Mouse (Mus musculus): Measurements from ENCODE around the gene Msl1.

Msl1 gene

DNA sequence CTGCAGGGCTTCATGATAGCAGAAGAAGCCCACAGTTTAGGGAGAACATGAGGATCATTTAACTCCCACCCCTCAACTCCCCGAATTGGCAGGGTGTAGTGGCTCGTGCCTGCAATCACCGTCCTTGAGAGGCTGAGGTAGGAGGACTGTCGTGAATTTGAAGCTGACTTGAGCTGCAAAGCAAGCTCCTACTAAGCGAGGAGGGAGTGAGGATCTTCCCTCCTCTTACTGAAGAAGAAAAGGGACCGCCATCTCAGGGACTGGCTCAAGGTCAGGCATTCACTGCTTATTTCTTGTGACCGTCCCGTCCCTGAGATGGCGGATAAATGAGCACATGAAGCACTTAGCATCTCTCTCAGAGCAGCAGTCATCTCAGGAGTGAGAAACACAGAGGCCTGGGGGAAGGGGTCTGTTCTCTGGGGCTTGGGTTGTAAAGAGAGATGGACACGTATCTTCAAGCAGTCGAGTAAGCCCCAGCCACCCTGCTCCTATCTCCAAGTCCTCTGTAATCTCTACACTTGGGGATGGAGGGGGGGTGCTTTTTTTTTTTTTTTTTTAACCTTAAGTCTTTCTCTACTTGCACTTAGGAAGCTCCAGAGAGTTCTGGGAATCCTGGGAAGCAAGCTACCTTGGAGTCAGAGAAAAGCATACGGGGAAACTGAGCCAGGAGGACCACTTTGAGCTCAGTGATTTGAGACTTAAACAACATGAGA is 19.1 kb upstream of the Msl1 start:
- in situ Hi-C loops (cut with MboI; ENCODE audit: unreplicated experiment in 2 of 2) = loop anchor here in 1 of 2 experiments (5.0 kb wide), 1 partner anchor 39 kb away; no protein-coding TSS in a partner anchor

DNA sequence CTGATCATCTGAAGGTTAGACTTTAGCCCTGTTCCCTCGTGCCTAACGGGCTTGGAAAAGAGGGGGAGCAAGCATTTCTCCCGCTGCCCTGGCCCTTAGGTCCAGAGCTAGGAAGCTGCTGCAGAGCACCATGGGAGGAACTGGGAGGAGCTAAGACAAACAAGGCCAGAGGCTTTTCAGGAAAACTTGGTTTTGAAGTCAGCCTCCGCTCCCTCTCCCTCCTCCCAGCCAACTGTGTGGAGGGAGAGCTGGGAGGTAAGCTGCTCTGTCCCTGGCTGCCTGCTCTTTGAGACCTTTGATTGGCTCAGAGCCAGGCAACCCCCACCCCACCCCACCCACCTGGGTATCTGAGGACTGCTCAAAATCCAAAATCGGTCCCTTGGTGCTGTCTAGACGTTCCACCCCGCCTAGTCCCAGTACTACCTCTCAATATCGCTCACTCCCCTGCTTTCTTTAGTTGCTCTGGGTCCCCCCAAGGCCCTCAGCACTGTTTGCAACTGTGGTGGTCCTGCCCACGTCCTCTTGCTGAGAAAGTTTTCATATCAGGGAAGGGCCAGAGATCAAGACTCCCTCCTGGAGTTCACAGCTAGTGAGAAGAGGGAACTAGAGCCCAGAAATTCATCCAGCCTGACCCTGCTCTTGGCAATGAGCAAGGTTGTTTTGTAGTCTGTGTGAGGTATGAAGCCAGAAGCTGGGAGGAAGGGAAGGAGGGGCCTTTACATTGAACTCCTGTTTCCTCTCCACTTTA is 18.3 kb upstream of the Msl1 start:
- in situ Hi-C loops (cut with MboI; ENCODE audit: unreplicated experiment in 2 of 2) = loop anchor here in 1 of 2 experiments (5.0 kb wide), 1 partner anchor 40 kb away; no protein-coding TSS in a partner anchor

GRCm38 (mm10) chr11:98777888-98778287 is 17.4 kb upstream of the Msl1 start:
- in situ Hi-C loops (cut with MboI; ENCODE audit: unreplicated experiment in 2 of 2) = loop anchor here in 1 of 2 experiments (5.0 kb wide), 1 partner anchor 41 kb away; no protein-coding TSS in a partner anchor

- in situ Hi-C loops (cut with MboI; ENCODE audit: unreplicated experiment in 2 of 2) = no loop called here
These were observed 13.3 kb upstream of the Msl1 start for GRCm38 (mm10) chr11:98781851-98782512.

GRCm38 (mm10) chr11:98782651-98783235 is 12.6 kb upstream of the Msl1 start:
- in situ Hi-C loops (cut with MboI; ENCODE audit: unreplicated experiment in 2 of 2) = no loop called here

DNA sequence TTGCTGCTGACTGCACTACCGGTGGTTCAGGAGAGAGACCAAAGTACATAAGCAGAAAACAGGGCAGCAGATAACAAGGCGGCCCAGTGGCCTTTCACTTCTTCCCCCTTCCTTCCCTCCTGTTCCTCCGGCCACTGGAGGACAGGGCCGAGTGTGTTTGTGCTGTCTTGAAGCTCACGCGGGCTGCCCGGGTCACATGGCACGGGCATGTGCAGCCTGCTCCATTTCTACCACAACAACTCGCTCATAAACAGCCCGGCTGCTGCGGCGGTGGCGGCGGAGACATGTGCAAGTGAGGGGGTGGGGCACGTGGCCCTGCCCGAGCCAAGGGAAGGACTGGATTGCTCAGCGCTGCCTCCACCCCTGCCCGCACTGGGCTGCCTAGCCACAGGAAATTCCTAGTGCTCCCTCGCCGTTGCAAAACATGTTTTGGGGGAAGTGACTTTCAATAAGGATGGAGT is 12.1 kb upstream of the Msl1 start:
- in situ Hi-C loops (cut with MboI; ENCODE audit: unreplicated experiment in 2 of 2) = no loop called here

DNA sequence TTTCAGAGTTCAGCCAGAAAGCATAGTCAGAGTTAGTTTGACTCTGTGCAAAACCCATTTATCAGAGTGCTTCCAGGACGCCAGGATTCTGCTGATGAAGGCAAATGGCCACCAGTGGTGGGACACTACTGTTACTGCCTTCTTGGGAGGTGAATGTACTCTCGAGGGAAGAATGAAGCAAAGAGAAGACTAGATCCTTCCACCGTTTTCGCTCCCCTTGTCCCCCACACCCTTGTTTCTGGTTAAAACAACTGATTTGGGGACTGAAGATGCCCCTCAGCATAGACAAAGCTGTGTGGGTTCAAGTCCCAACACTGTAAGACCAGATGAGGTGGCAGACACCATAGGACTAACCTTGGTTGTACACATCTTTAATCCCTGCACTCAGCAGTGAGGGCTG is 11.2 kb upstream of the Msl1 start:
- in situ Hi-C loops (cut with MboI; ENCODE audit: unreplicated experiment in 2 of 2) = no loop called here

DNA sequence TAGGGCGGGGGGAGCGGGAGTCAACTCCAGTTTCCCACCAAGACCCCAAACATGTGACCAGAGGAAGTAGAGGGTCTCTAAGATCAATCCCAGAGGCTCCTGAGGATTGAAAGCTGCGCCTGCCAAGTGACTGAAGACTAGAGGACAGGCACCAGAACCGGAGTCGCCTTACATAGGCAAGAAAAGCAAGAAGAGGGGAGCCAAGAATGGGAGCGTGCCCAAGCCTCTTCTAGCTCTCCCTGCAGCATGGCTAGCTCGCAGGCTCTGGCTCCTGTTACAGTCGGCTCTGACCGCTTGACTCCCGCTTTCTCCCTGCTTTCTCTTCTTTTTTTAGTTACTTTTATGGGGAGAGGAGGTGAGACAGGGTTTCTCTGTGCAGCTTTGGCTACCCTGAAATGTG is 10.1 kb upstream of the Msl1 start:
- in situ Hi-C loops (cut with MboI; ENCODE audit: unreplicated experiment in 2 of 2) = loop anchor here (5.0 kb wide), 2 partner anchors 68 to 73 kb away; no protein-coding TSS in a partner anchor

DNA sequence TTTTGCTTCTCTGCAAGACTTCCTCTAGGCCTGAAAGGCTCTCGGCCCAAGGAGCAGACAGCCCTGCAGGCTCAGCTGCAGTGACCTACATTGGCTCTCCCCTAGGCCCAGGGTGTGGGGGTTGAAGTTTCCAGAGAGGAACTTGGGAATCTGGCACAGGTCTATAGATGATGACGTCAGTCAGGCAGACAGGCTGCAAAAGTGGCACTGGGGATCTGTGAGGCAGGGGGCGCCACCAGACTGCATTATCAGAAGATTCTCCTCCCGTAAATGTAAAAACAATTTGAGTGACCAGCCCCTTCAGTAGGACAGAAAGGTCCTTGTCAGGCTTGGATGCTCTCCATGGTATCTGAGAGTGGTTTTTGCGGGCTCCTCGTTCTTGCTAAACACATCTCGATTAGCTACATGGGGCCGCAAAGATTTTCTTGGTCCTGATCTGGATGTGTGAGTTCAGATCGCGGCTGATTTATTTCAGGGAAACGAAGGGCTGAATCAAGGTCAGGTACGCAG is 9.5 kb upstream of the Msl1 start:
- in situ Hi-C loops (cut with MboI; ENCODE audit: unreplicated experiment in 2 of 2) = loop anchor here (5.0 kb wide), 2 partner anchors 69 to 74 kb away; no protein-coding TSS in a partner anchor

DNA sequence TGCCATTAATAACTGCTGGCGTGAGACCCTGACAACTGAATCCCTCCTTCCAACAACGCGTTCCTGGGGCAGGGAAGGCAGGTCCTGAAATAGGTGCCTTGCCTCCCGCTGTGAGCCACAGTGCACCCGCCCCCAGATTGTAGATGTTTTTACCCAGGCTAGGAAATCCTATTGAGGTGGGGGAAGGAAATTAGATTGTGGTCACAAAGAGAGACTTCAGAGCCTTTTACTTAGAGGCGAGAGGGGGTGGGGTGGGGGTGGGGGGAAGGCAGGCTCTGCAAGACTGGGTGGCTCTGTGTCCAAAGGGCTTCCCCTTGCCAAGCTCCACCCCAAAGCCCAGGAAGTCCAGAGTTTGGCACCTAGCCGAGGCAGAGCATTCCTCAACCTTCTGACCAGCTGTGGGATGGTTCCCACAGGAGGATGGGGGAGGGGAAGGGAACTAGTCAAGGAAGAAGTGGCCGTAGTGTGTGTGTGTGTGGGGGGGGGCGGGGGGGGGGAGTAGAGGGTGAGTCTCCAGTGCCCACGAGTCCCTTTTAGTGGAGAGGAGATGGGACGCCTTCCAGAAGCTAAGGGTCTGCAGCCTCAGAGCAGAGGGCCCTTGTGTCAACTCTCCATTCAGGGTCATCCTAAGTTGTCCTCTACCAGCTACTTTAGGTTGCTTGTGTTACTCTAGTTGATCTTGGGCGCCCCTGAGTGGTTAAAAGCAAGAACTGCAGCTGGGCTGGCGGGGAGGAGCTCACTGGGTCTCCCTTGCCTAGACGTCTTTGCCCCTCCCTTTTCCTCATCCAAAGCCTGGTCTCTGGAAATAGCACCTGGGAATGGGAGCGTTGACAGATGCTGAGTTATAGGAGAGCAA is 8.7 kb upstream of the Msl1 start:
- in situ Hi-C loops (cut with MboI; ENCODE audit: unreplicated experiment in 2 of 2) = loop anchor here (5.0 kb wide), 2 partner anchors 69 to 74 kb away; no protein-coding TSS in a partner anchor

DNA sequence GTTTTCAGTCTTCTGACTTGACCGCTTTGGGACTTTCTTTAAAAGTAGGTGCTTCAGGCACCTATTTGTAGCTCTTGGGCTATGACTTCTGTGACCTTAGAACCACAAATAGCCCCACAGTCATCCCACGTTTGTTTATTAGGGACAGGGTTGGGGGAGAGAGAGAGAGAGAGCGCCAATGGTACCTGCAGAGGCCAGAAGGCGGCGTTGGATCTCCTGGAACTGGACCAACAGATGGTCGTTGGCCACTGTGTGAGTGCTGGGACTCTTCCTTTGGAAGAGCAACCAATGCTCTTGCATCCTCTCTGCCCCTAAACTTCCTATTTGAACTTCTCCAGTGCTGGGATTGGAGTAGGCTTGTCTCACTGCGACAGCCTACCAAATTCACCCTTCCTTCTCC is 8.1 kb upstream of the Msl1 start:
- in situ Hi-C loops (cut with MboI; ENCODE audit: unreplicated experiment in 2 of 2) = loop anchor here (5.0 kb wide), 2 partner anchors 70 to 75 kb away; no protein-coding TSS in a partner anchor

DNA sequence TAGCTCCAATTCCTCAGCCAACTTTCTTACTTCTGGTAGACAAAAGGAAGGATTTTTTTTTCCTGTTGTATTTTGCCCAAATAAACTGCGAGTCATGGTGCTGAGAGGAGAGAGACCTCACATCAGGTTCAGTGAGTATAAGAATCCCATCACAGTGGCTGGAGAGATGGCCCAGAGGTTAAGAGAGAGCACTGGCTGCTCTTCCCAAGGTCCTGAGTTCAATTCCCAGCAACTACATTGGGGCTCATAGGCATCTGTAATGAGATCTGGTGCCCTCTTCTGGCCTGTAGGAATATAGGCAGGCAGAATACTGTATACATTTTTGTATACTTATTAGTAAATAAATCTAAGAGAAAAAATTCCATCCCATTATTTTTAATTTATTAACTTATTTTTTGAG is 7.6 kb upstream of the Msl1 start:
- in situ Hi-C loops (cut with MboI; ENCODE audit: unreplicated experiment in 2 of 2) = loop anchor here (5.0 kb wide), 2 partner anchors 70 to 75 kb away; no protein-coding TSS in a partner anchor

DNA sequence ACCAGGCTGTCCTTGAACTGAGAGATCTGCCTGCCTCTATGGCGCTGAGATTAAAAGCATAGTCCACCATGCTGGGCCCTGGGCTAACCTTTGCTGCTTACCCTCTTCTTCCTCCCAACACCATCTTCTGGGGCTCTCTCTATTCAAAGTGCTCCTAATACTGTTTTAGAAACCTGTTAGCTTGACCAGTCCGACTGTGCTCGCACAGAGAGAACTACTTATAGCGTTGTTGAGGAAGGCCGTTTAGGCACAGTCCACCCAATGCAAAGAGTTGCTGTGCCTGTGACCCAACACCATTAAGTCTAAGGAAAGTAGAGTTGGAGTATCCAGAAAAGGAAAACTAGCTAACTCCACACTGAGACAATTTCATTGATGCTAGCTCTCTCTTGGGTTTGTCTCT is 7.2 kb upstream of the Msl1 start:
- in situ Hi-C loops (cut with MboI; ENCODE audit: unreplicated experiment in 2 of 2) = loop anchor here (5.0 kb wide), 2 partner anchors 71 to 76 kb away; no protein-coding TSS in a partner anchor

- in situ Hi-C loops (cut with MboI; ENCODE audit: unreplicated experiment in 2 of 2) = loop anchor here (5.0 kb wide), 2 partner anchors 71 to 76 kb away; no protein-coding TSS in a partner anchor
These were observed 6.6 kb upstream of the Msl1 start for GRCm38 (mm10) chr11:98788550-98789218.

DNA sequence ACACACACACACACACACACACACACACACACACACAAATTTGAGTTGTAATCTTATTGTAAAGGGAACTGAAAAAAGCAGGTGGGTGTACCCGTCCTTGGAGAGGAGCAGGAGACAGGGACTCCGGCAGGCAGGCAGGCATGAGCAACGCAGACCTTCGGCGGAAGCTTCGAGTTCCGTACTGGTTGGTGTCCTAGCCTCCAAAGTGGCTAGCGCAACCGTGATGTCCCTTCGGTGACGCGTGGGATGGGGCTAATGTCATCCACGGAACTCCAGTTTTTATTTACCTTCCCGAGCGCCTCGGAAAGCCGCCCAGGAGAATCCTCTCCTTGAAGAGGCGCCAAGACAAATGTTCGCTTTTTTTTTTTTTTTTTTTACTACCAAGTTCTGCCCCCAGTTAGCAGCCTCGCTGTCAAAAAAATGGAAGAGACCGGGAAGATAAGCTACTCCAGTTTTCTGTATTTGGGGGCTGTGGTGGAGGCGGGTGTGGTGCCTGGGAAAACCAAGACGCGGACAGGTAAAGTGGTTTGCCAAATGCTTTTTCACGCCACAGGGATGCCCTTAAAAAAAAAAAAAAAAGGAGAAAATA is 6.0 kb upstream of the Msl1 start:
- in situ Hi-C loops (cut with MboI; ENCODE audit: unreplicated experiment in 2 of 2) = loop anchor here (5.0 kb wide), 2 partner anchors 72 to 77 kb away; no protein-coding TSS in a partner anchor

GRCm38 (mm10) chr11:98789824-98790223 is 5.5 kb upstream of the Msl1 start:
- in situ Hi-C loops (cut with MboI; ENCODE audit: unreplicated experiment in 2 of 2) = loop anchor here (5.0 kb wide), 3 partner anchors 37 to 78 kb away; no protein-coding TSS in a partner anchor

DNA sequence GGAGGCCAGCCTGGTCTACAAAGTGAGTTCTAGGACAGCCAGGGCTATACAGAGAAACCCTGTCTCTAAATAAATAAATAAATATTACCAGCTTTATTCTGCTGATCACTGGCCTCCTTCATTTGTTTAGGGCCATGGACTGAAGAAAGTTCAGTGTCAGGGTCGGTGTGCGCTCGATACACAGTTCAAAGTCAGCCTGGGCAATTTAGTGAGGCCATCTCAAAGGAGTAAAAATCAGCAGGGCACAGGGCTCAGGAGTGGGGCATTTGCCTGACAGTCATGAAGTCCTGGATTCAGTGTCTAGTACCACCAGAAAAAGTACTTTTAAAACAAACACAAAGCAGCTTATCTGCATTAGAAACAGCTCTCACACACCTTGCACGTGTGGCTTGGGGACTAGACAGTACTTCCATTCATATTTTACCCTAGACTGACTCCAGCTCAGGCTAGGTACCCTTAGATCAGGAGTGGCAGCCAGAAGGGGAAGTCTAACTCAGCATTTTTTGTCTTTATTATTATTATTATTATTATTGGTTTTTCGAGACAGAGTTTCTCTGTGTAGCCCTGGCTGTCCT is 4.6 kb upstream of the Msl1 start:
- in situ Hi-C loops (cut with MboI; ENCODE audit: unreplicated experiment in 2 of 2) = loop anchor here (5.0 kb wide), 1 partner anchor 37 kb away; no protein-coding TSS in a partner anchor

GRCm38 (mm10) chr11:98791448-98791847 is 3.9 kb upstream of the Msl1 start:
- in situ Hi-C loops (cut with MboI; ENCODE audit: unreplicated experiment in 2 of 2) = loop anchor here (5.0 kb wide), 1 partner anchor 36 kb away; no protein-coding TSS in a partner anchor
